Mouse (Mus musculus) common myeloid progenitor, adult 5-6 weeks (primary cell): ENCODE measurements at regions not wholly inside any gene's neighbourhood (a gene's known extent, or its start where the extent isn't known, plus 50 kb on each side); places are given as distances from the start of the nearest gene placed in this dataset.

Experiments used
- ATAC-seq: replicated peaks from 2 replicates; pipeline ENCODE4 v1.8.0; 2016; ENCODE audit warnings: low read depth, mild to moderate bottlenecking, moderate TSS enrichment, inconsistent platforms; ENCODE audit not compliant: poor library complexity, severe bottlenecking

- ATAC-seq: no peak
Observed at GRCm38 (mm10) chr14:60439106-60439505, 66.0 kb downstream of the Amer2 start.

- peak; percentile 94 for ATAC-seq
Observed at GRCm38 (mm10) chr14:60443821-60444551, 70.9 kb downstream of the Amer2 start.

- ATAC-seq: 0 out of 2 replicates have a peak, but pooled peaks have one; percentile 31
Observed at GRCm38 (mm10) chr14:60444552-60444937, 71.5 kb downstream of the Amer2 start.

- ATAC-seq: no peak
Observed at GRCm38 (mm10) chr14:60446037-60446436, 73.0 kb downstream of the Amer2 start.

GRCm38 (mm10) chr14:60451216-60451615 lies 78.2 kb downstream of the Amer2 start:
- no peak for ATAC-seq

GRCm38 (mm10) chr14:60451684-60452083 lies 78.6 kb downstream of the Amer2 start:
- ATAC-seq: no peak

- ATAC-seq: no peak
Observed at GRCm38 (mm10) chr14:60456767-60457166, 83.7 kb downstream of the Amer2 start.

- ATAC-seq: peak; percentile 87
Observed at GRCm38 (mm10) chr14:60484996-60485888, 112.2 kb downstream of the Amer2 start.

- ATAC-seq: no peak
Observed at GRCm38 (mm10) chr14:60485889-60486274, 112.8 kb downstream of the Amer2 start.

- ATAC-seq: no peak
Observed at GRCm38 (mm10) chr14:60486278-60486935, 113.3 kb downstream of the Amer2 start.

- ATAC-seq: no peak
Observed at GRCm38 (mm10) chr14:60489111-60489510, 116.1 kb downstream of the Amer2 start.

GRCm38 (mm10) chr14:60490886-60491285 lies 117.8 kb downstream of the Amer2 start:
- peak; percentile 72 for ATAC-seq

- no peak for ATAC-seq
Observed at GRCm38 (mm10) chr14:60495441-60495840, 122.4 kb downstream of the Amer2 start.

- ATAC-seq: no peak
Observed at GRCm38 (mm10) chr14:60502552-60502951, 129.5 kb downstream of the Amer2 start.

- ATAC-seq: no peak
Observed at GRCm38 (mm10) chr14:60505066-60505465, 128.7 kb upstream of the Spata13 start.

GRCm38 (mm10) chr14:60506296-60506695 lies 127.5 kb upstream of the Spata13 start:
- no peak for ATAC-seq

GRCm38 (mm10) chr14:60513560-60513959 lies 120.2 kb upstream of the Spata13 start:
- peak; percentile 65; the same call in 1 of the 2 replicates for ATAC-seq

GRCm38 (mm10) chr14:60515094-60515786 lies 118.6 kb upstream of the Spata13 start:
- ATAC-seq: no peak

- no peak for ATAC-seq
Observed at GRCm38 (mm10) chr14:60517891-60518290, 115.9 kb upstream of the Spata13 start.

GRCm38 (mm10) chr14:60523010-60523409 lies 110.8 kb upstream of the Spata13 start:
- ATAC-seq: no peak
